Mouse (Mus musculus) spleen, adult 10 weeks (tissue): ENCODE measurements around the gene Pdia6. TPM values are rescaled to one million over a fixed set of nuclear protein-coding genes. Genes with fewer than 3 reads are reported as not detected.

Source experiments
- polyA plus RNA-seq: library from polyadenylated mRNA; stranded (reverse); fragments of 350-450 nt; fragmentation: Illumina TruSeq; extraction: RNeasy Lipid Tissue Mini Kit (QIAGEN cat#74804); gene quantifications from one replicate; pipeline ENCODE4 v1.2.3, GENCODE M21; 2015; ENCODE audit warnings: low replicate concordance; ENCODE audit not compliant: insufficient read depth

Pdia6 gene
- polyA plus RNA-seq, result 199 TPM

GRCm38 (mm10) chr12:17265971-17266672 is at the start of gene Pdia6:
TSS of gene Pdia6 (plus strand) at chr12:17266545.

GRCm38 (mm10) chr12:17329259-17329658 is 62.9 kb downstream of the Pdia6 start, which contains the start of gene Atp6v1c2:
TSS of gene Atp6v1c2 (minus strand) at chr12:17329359.

Other genes starting within 250 kb of the Pdia6 start
- gene Kcnf1, start 89.7 kb upstream of the Pdia6 start, polyA plus RNA-seq, result 0.08 TPM
- not detected for gene Atp6v1c2, start 62.8 kb downstream of the Pdia6 start, polyA plus RNA-seq
- gene Nol10, start 81.9 kb downstream of the Pdia6 start, polyA plus RNA-seq, result 21.2 TPM